Mouse (Mus musculus) embryonic fibroblast, embryonic 13.5 days (primary cell): ENCODE results near the gene Psmb10.

Experiments
- CTCF ChIP-seq: IDR thresholded peaks from 2 replicates; pipeline ENCODE4 v1.5.1; 2011; ENCODE audit warnings: mild to moderate bottlenecking, control low read depth, low read length, moderate library complexity, borderline replicate concordance; ENCODE audit not compliant: insufficient read depth
- POLR2A ChIP-seq: IDR thresholded peaks from 2 replicates; pipeline ENCODE4 v1.6.1; 2011; ENCODE audit warnings: low read depth, mild to moderate bottlenecking, control low read depth, low read length, moderate library complexity

GRCm38 (mm10) chr8:105961536-105961935, 23.3 kb upstream of the Psmb10 start:
- TF ChIP-seq POLR2A: no peak
- no peak for TF ChIP-seq CTCF
